Mouse (Mus musculus): ENCODE results near the gene Tmem184b. TPM values are rescaled to one million over a fixed set of nuclear protein-coding genes. Genes with fewer than 3 reads are reported as not detected.

The Tmem184b gene
- polyA plus RNA-seq, 1 experiment from 2014 or later: 36.2 TPM

DNA sequence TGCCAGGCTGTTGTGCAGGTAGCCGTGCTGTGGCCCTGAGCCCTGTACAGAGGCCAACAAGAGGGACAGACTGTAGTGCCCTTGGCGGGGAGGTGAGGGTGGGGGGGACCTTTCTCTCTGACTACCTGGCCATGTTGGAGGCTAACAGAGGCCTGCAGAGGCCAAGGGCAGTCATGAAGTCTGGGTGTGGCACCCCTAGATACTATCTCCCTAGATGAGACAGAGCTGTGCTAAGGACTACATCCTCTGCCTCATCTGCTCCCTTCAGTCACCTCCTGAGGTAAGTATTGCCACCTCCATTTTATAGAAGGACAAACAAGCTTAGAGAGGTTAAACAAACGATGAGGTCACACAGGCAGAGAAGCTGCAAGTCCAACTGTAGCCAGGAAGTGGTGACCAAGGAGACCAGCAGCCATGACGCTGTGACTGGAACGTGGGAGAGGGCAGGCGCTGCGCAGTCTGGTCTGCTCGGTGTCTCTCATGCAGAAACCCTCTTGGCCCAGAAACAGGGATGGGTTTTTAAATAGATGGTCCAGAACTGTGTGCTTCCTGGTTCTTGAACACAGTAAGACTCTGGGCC lies 34.4 kb downstream of the Tmem184b start:
- Histone ChIP-seq H3K27ac (replicated peaks; ENCODE audit: low read depth, low read length) (no peak overlapping the region), H3K9ac (replicated peaks; ENCODE audit: low read length) (no peak overlapping the region), H3K4me1 (ENCODE audit: control insufficient read depth, insufficient read depth, low read length) (no peaks in the 10 kb centered on the region; the same call in 1 of the 2 replicates), H3K36me3 (replicated peaks; ENCODE audit: control insufficient read depth, insufficient read depth, low read depth, low read length) (no peaks in the 10 kb centered on the region; the same call in none of the 2 replicates), H3K4me3 (ENCODE audit: low read depth, low read length) (no peak overlapping the region), H3K27me3 (ENCODE audit: control insufficient read depth, insufficient read depth, low read length) (no peaks in the 10 kb centered on the region), H3K9me3 (replicated peaks; ENCODE audit: control insufficient read depth, low read length) (no peaks in the 10 kb centered on the region), H3K4me2 (ENCODE audit: low read depth, low read length) (no peak overlapping the region)
- ATAC-seq (replicated peaks; ENCODE audit: insufficient number of reproducible peaks, low FRiP score, low TSS enrichment, low read depth): no peak
- no peak for DNase-seq (ENCODE audit: low spot score)
- WGBS: 78% methylated on average over 8 of the region's 8 CpGs

DNA sequence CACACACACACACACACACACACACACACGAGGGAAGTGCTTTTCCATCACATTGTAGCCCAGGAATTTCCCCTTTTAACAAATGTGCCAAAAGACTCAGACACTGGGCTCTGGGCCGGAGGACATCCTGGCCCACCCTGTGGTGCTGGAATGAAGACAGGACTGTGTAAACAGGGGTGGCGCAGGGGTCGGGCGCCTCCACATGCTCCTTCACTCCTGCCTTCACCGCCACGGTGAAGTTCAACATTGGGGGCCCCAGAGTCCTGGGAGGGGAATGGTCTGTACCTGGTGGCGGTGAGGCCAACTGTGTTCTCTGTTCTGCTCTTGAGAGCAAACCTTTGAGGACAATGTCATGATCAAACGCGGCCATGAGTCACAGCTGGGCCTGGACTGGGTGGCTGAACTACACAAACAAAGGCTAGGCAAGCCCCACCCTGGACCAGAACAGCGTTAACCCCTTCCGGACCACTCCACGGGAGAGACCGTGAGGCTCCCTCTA lies 35.0 kb downstream of the Tmem184b start:
- Histone ChIP-seq H3K36me3 (replicated peaks; ENCODE audit: control insufficient read depth, insufficient read depth, low read depth, low read length) (no peaks in the 10 kb centered on the region; the same call in none of the 2 replicates), H3K9ac (replicated peaks; ENCODE audit: low read length) (no peak overlapping the region), H3K4me3 (ENCODE audit: low read depth, low read length) (no peak overlapping the region), H3K4me1 (ENCODE audit: control insufficient read depth, insufficient read depth, low read length) (no peaks in the 10 kb centered on the region; the same call in 1 of the 2 replicates), H3K4me2 (ENCODE audit: low read depth, low read length) (no peak overlapping the region), H3K9me3 (replicated peaks; ENCODE audit: control insufficient read depth, low read length) (no peaks in the 10 kb centered on the region), H3K27ac (replicated peaks; ENCODE audit: low read depth, low read length) (no peak overlapping the region), H3K27me3 (ENCODE audit: control insufficient read depth, insufficient read depth, low read length) (no peaks in the 10 kb centered on the region)
- WGBS: 62% methylated on average over 14 of the region's 14 CpGs
- ATAC-seq (replicated peaks; ENCODE audit: insufficient number of reproducible peaks, low FRiP score, low TSS enrichment, low read depth) (0 out of 2 replicates have a peak, but pooled peaks have one; percentile 19), DNase-seq (ENCODE audit: low spot score) (no peak)

DNA sequence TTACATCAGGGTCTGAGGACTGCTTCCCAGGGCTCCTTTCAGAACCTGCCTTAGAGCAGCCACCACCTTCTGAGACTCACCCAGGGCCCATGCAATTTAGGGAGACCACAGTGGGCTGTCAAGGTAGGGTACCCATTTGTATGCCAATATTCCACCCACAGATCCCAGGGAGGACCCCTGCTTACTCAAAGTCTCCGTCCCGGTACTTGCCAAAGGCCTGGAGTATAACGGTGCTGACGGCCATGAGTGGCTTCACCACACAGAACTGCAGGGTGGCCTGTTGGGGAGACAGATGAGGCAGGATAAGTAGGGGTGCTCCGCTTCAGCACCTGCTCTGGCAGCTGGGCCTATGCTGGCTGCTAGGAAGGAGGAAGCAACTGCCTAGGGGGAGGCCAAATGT lies 37.0 kb downstream of the Tmem184b start:
- no peak overlapping the region for H3K27ac ChIP-seq (replicated peaks; ENCODE audit: low read depth, low read length)
- no peaks in the 10 kb centered on the region; the same call in none of the 2 replicates for H3K36me3 ChIP-seq (replicated peaks; ENCODE audit: control insufficient read depth, insufficient read depth, low read depth, low read length)
- H3K4me1 ChIP-seq (ENCODE audit: control insufficient read depth, insufficient read depth, low read length): no peaks in the 10 kb centered on the region; the same call in 1 of the 2 replicates
- DNase-seq (ENCODE audit: low spot score) (no peak), ATAC-seq (replicated peaks; ENCODE audit: insufficient number of reproducible peaks, low FRiP score, low TSS enrichment, low read depth) (no peak)
- no peaks in the 10 kb centered on the region for H3K9me3 ChIP-seq (replicated peaks; ENCODE audit: control insufficient read depth, low read length)
- H3K4me2 ChIP-seq (ENCODE audit: low read depth, low read length): no peak overlapping the region
- no peak overlapping the region for H3K4me3 ChIP-seq (ENCODE audit: low read depth, low read length)
- no peaks in the 10 kb centered on the region for H3K27me3 ChIP-seq (ENCODE audit: control insufficient read depth, insufficient read depth, low read length)
- WGBS: 96% methylated on average over 5 of the region's 5 CpGs
- H3K9ac ChIP-seq (replicated peaks; ENCODE audit: low read length): no peak overlapping the region

DNA sequence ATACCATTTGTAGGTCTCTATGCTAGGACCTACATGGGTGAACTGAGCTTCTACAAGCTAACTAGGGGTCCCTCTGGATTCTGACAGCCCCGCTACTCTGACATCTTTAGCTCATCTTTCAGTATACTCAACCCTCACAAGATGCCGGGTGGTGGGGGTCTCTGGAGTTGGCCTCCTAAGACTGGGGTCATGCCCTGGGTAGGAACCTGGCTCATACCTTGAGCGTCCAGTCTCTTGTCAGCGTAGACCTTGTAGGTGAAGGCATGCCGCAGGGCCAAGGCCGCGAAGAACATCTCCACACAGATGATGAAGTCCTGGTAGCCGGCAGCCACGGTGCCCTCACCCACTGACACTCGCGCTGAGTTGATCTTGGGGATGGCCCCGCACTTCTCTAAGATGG lies 38.3 kb downstream of the Tmem184b start:
- H3K9ac ChIP-seq (replicated peaks; ENCODE audit: low read length): no peak overlapping the region
- H3K36me3 ChIP-seq (replicated peaks; ENCODE audit: control insufficient read depth, insufficient read depth, low read depth, low read length): peaks cover 2% of the 10 kb centered on the region
- H3K4me2 ChIP-seq (ENCODE audit: low read depth, low read length): no peak overlapping the region
- no peaks in the 10 kb centered on the region; the same call in 1 of the 2 replicates for H3K4me1 ChIP-seq (ENCODE audit: control insufficient read depth, insufficient read depth, low read length)
- H3K9me3 ChIP-seq (replicated peaks; ENCODE audit: control insufficient read depth, low read length): no peaks in the 10 kb centered on the region
- no peak for ATAC-seq (replicated peaks; ENCODE audit: insufficient number of reproducible peaks, low FRiP score, low TSS enrichment, low read depth)
- H3K4me3 ChIP-seq (ENCODE audit: low read depth, low read length): no peak overlapping the region
- 95% methylated on average over 12 of the region's 12 CpGs for WGBS
- no peak for DNase-seq (ENCODE audit: low spot score)
- no peaks in the 10 kb centered on the region for H3K27me3 ChIP-seq (ENCODE audit: control insufficient read depth, insufficient read depth, low read length)
- H3K27ac ChIP-seq (replicated peaks; ENCODE audit: low read depth, low read length): no peak overlapping the region

DNA sequence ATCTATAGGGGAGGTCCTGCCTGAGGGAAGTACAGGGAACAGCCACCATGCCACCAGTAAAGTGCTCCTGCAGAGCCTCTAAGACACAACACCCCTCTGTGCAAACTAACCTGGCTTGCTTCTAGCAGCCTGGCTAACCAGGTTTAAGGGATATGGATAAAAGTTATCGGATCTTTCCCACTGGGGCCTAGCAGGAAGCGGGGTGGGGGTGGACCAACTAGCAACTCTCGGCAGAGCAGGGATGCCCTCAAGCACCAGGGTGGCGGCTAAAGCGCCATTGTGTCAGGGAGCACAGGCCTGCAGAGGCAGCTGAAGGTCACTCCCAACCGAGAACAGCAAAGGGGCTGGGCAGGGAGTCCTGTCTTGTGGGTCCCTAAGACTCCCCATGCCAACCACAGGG lies 39.2 kb downstream of the Tmem184b start:
- H3K4me3 ChIP-seq (ENCODE audit: low read depth, low read length): no peak overlapping the region
- H3K27me3 ChIP-seq (ENCODE audit: control insufficient read depth, insufficient read depth, low read length): no peaks in the 10 kb centered on the region
- no peaks in the 10 kb centered on the region; the same call in 1 of the 2 replicates for H3K4me1 ChIP-seq (ENCODE audit: control insufficient read depth, insufficient read depth, low read length)
- H3K9ac ChIP-seq (replicated peaks; ENCODE audit: low read length): no peak overlapping the region
- H3K27ac ChIP-seq (replicated peaks; ENCODE audit: low read depth, low read length): no peak overlapping the region
- DNase-seq (ENCODE audit: low spot score): no peak
- H3K36me3 ChIP-seq (replicated peaks; ENCODE audit: control insufficient read depth, insufficient read depth, low read depth, low read length): peaks cover 2% of the 10 kb centered on the region
- H3K9me3 ChIP-seq (replicated peaks; ENCODE audit: control insufficient read depth, low read length): no peaks in the 10 kb centered on the region
- WGBS: 46% methylated on average over 6 of the region's 6 CpGs
- no peak overlapping the region for H3K4me2 ChIP-seq (ENCODE audit: low read depth, low read length)
- no peak for ATAC-seq (replicated peaks; ENCODE audit: insufficient number of reproducible peaks, low FRiP score, low TSS enrichment, low read depth)

DNA sequence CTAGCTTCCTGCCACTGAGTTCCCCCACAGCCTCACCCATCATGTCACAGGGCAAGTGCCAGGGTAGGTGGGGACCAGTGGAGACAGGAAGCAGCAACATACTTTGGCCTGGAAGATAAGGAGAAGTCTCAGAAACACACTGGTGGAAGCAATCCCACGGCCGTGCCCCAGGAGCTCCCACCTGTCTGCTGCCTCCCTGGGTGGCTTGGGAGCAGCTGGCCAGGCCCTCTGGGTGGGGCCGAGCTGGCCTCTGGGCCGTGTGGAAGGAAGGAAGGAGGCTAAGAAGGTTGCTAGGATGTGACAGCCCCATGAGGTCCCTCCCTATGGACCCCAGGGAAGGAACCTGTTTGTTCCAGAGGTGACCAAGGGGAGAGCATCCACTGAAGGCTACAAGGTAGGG lies 42.3 kb downstream of the Tmem184b start:
- Histone ChIP-seq H3K27me3 (ENCODE audit: control insufficient read depth, insufficient read depth, low read length) (no peaks in the 10 kb centered on the region; the same call in 1 of the 2 replicates), H3K36me3 (replicated peaks; ENCODE audit: control insufficient read depth, insufficient read depth, low read depth, low read length) (peaks cover 2% of the 10 kb centered on the region), H3K4me2 (ENCODE audit: low read depth, low read length) (no peak overlapping the region), H3K9me3 (replicated peaks; ENCODE audit: control insufficient read depth, low read length) (no peaks in the 10 kb centered on the region), H3K4me1 (ENCODE audit: control insufficient read depth, insufficient read depth, low read length) (peaks cover 8% of the 10 kb centered on the region; the same call in 1 of the 2 replicates), H3K4me3 (ENCODE audit: low read depth, low read length) (no peak overlapping the region), H3K9ac (replicated peaks; ENCODE audit: low read length) (no peak overlapping the region), H3K27ac (replicated peaks; ENCODE audit: low read depth, low read length) (no peak overlapping the region)
- DNase-seq (ENCODE audit: low spot score) (no peak), ATAC-seq (replicated peaks; ENCODE audit: insufficient number of reproducible peaks, low FRiP score, low TSS enrichment, low read depth) (no peak)
- 50% methylated on average over 4 of the region's 4 CpGs for WGBS

DNA sequence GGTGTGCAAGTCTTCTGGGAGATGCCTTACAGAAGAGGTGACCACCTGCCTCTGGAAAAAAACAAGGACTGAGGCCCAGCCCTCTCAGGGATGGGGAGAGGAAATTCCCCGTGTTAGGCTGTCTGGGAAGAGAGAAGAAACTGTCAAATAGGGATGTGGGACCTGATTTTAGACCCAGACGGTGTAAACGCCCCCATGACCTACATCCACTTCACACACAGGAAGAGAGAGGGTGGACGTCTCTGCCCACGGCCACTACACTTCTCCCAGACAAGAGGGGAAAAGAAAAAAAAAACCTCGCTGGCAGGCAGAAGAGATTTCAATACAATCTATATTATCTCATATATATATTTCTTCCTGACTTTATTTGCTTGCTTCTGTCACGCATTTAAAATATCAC lies 43.0 kb downstream of the Tmem184b start:
- H3K9ac ChIP-seq (replicated peaks; ENCODE audit: low read length): no peak overlapping the region
- DNase-seq (ENCODE audit: low spot score) (no peak), ATAC-seq (replicated peaks; ENCODE audit: insufficient number of reproducible peaks, low FRiP score, low TSS enrichment, low read depth) (no peak)
- no peak overlapping the region for H3K27ac ChIP-seq (replicated peaks; ENCODE audit: low read depth, low read length)
- peaks cover 8% of the 10 kb centered on the region; the same call in 1 of the 2 replicates for H3K4me1 ChIP-seq (ENCODE audit: control insufficient read depth, insufficient read depth, low read length)
- H3K36me3 ChIP-seq (replicated peaks; ENCODE audit: control insufficient read depth, insufficient read depth, low read depth, low read length): peaks cover 2% of the 10 kb centered on the region
- H3K4me2 ChIP-seq (ENCODE audit: low read depth, low read length): no peak overlapping the region
- no peaks in the 10 kb centered on the region for H3K9me3 ChIP-seq (replicated peaks; ENCODE audit: control insufficient read depth, low read length)
- 60% methylated on average over 7 of the region's 7 CpGs for WGBS
- no peak overlapping the region for H3K4me3 ChIP-seq (ENCODE audit: low read depth, low read length)
- H3K27me3 ChIP-seq (ENCODE audit: control insufficient read depth, insufficient read depth, low read length): no peaks in the 10 kb centered on the region; the same call in 1 of the 2 replicates

DNA sequence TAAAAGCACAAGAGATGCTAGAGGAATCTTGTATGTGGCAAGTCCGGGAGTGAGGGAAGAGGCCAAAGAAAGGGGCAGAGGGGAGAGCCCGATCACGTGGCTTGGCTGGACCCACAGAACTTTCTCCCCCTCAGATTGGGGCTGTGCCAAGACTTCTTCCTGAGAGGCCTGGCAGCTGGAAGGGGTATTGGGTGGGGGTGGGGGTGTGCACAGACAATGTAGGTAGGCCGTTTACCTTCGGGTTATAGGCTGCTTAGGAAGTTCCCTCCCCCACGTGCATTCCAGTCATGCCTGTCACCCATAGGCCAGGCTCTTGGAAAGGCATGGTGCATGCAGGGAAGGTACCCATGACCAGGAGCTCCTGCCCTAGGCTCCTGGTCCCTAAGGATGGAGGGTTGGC lies 43.4 kb downstream of the Tmem184b start:
- Histone ChIP-seq H3K27ac (replicated peaks; ENCODE audit: low read depth, low read length) (no peak overlapping the region), H3K9ac (replicated peaks; ENCODE audit: low read length) (no peak overlapping the region), H3K9me3 (replicated peaks; ENCODE audit: control insufficient read depth, low read length) (no peaks in the 10 kb centered on the region), H3K4me3 (ENCODE audit: low read depth, low read length) (no peak overlapping the region), H3K27me3 (ENCODE audit: control insufficient read depth, insufficient read depth, low read length) (no peaks in the 10 kb centered on the region; the same call in 1 of the 2 replicates), H3K36me3 (replicated peaks; ENCODE audit: control insufficient read depth, insufficient read depth, low read depth, low read length) (peaks cover 2% of the 10 kb centered on the region), H3K4me2 (ENCODE audit: low read depth, low read length) (no peak overlapping the region), H3K4me1 (ENCODE audit: control insufficient read depth, insufficient read depth, low read length) (peaks cover 8% of the 10 kb centered on the region; the same call in 1 of the 2 replicates)
- DNase-seq (ENCODE audit: low spot score) (peak; percentile 15), ATAC-seq (replicated peaks; ENCODE audit: insufficient number of reproducible peaks, low FRiP score, low TSS enrichment, low read depth) (no peak)
- 39% methylated on average over 6 of the region's 6 CpGs for WGBS

Measured in embryonic facial prominence, embryonic 11.5 days (tissue).